Mouse (Mus musculus): ENCODE results near the gene Stx1a. TPM values are rescaled to one million over a fixed set of nuclear protein-coding genes. Genes with fewer than 3 reads are reported as not detected.
A peak's percentile ranks its signal among the peaks of the same experiment; 100 is the strongest.
"Not testable (repeated sequence)": the region's sequence is repeated elsewhere in the genome, so short reads cannot be mapped to it uniquely, and the experiment has no call there.

The Stx1a gene
- total RNA-seq, 1 experiment from 2014 or later, result 10.4 TPM

GRCm38 (mm10) chr5:135040777-135041176, 17.5 kb downstream of the Stx1a start:
- DNase-seq, result no peak

- DNase-seq, result no peak
Observed at GRCm38 (mm10) chr5:135042105-135042788, 19.0 kb downstream of the Stx1a start.

- DNase-seq, result no peak
Observed at GRCm38 (mm10) chr5:135044575-135044974, 21.3 kb downstream of the Stx1a start.

GRCm38 (mm10) chr5:135048539-135048938, 25.3 kb downstream of the Stx1a start:
- DNase-seq, result no peak

- DNase-seq, result not testable (repeated sequence)
Observed at GRCm38 (mm10) chr5:135049268-135049667, 26.0 kb downstream of the Stx1a start.

- no peak for DNase-seq
Observed at GRCm38 (mm10) chr5:135053356-135053755, 30.1 kb downstream of the Stx1a start.

- peak; percentile 97 for DNase-seq
Observed at GRCm38 (mm10) chr5:135063629-135064381, 40.5 kb downstream of the Stx1a start, which contains the start of gene Dnajc30. Gene Dnajc30 (plus strand): TSS chr5:135064202.

GRCm38 (mm10) chr5:135064382-135064766, 41.1 kb downstream of the Stx1a start:
- DNase-seq, result no peak

GRCm38 (mm10) chr5:135064909-135065446, 41.7 kb downstream of the Stx1a start, which contains the start of gene Bud23:
Gene Bud23 (minus strand): TSS chr5:135064959.
- DNase-seq, result not testable (repeated sequence)

- DNase-seq, result no peak
Observed at GRCm38 (mm10) chr5:135066008-135066407, 42.7 kb downstream of the Stx1a start.

- no peak for DNase-seq
Observed at GRCm38 (mm10) chr5:135070448-135070847, 47.2 kb downstream of the Stx1a start.

- DNase-seq, result no peak
Observed at GRCm38 (mm10) chr5:135072061-135072460, 48.8 kb downstream of the Stx1a start.

GRCm38 (mm10) chr5:135072720-135073119, 49.4 kb downstream of the Stx1a start:
- no peak for DNase-seq

GRCm38 (mm10) chr5:135073349-135074150, 50.3 kb downstream of the Stx1a start:
- no peak for DNase-seq

GRCm38 (mm10) chr5:135075655-135076054, 52.4 kb downstream of the Stx1a start:
- DNase-seq, result no peak

GRCm38 (mm10) chr5:135076368-135076767, 53.1 kb downstream of the Stx1a start:
- DNase-seq, result no peak

GRCm38 (mm10) chr5:135076931-135077505, 53.7 kb downstream of the Stx1a start:
- DNase-seq, result no peak

GRCm38 (mm10) chr5:135077564-135078481, 54.5 kb downstream of the Stx1a start, which contains the start of gene Vps37d:
Gene Vps37d (minus strand): TSS chr5:135078266.
- peak; percentile 95 for DNase-seq

- DNase-seq, result no peak
Observed at GRCm38 (mm10) chr5:135078482-135078810, 55.2 kb downstream of the Stx1a start.

- no peak for DNase-seq
Observed at GRCm38 (mm10) chr5:135079578-135079977, 56.3 kb downstream of the Stx1a start.

- DNase-seq, result no peak
Observed at GRCm38 (mm10) chr5:135080539-135080938, 57.3 kb downstream of the Stx1a start.
